Mouse (Mus musculus): ENCODE data around the gene Cdh6.

DNA sequence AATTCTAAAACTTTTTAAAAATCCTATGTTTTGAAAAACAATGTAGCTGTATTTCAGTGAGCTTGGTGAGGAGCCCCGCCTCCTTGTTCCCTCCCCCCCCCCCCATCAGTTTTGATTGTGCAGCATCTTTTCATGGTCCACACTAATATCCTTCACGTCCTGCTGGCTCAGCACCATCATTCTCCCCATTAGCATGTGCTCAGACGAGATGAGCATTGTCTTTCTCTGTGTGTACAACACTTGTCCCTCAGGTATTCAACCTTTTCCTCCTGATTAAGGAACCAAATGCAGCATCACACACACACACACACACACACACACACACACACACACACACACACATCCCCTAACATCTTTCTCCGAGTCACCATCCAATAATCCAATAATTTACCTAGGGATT lies 164.7 kb downstream of the Cdh6 start:
- no peak for TF ChIP-seq CTCF (IDR thresholded peaks at IDR 0.05; ENCODE audit: low read depth)
- no peak for TF ChIP-seq EP300 (IDR thresholded peaks at IDR 0.05; ENCODE audit: low read depth)
